Mouse (Mus musculus) liver, adult 2 months (tissue): ENCODE data around the gene Fam189a1.

Experiments
- CTCF ChIP-seq: fragments of 200-500 bp; IDR thresholded peaks from 2 replicates; pipeline ENCODE4 v1.5.1; 2011; ENCODE audit warnings: low read depth, low read length, control low read depth
- POLR2A ChIP-seq: fragments of 200-500 bp; IDR thresholded peaks from 2 replicates; pipeline ENCODE4 v1.6.1; 2011; ENCODE audit warnings: low read length, control low read depth; ENCODE audit not compliant: insufficient read depth; ENCODE audit errors: extremely low read depth

- TF ChIP-seq CTCF (no peak), POLR2A (no peak)
Observed at GRCm38 (mm10) chr7:64944686-64945085, 211.7 kb downstream of the Fam189a1 start.
